24 mouse cellular contexts compared by ENCODE assay signal in genomic region chr3:158038106-158038505, GRCm38 (mm10). TPM values are rescaled to one million over a fixed set of nuclear protein-coding genes. Genes with fewer than 3 reads are reported as not detected.
DNase-seq lines count a peak whose midpoint lies in the region; ATAC-seq and TF ChIP-seq lines count a peak whose summit lies in the region.
"Had no signal": no experiment of that assay in that cellular context is flagged by ENCODE, and none has a peak within 500 bp of the region (broad histone marks: within the 10 kb centered on the region; RNA-seq: fewer than 3 reads in every experiment).

No protein-coding gene starts in this region.

- H3K4me3 ChIP-seq in erythroblast, embryonic 14.5 days (replicated peaks), result peak overlapping the region; percentile 10
- no peak overlapping the region for H3K4me3 ChIP-seq in limb, embryonic 13.5 days
- H3K4me3 ChIP-seq in limb, embryonic 10.5 days, result no peak overlapping the region
- peak overlapping the region; percentile 43; the same call in 1 of the 2 replicates for H3K4me3 ChIP-seq in testis, adult 2 months (ENCODE audit: control insufficient read depth, low read depth, low read length)
- no peak overlapping the region for H3K4me3 ChIP-seq in lung, postnatal 0 days (ENCODE audit: low read depth, low read length)
- H3K4me3 ChIP-seq: embryonic facial prominence, embryonic 12.5 days; intestine, embryonic 15.5 days; limb, embryonic 15.5 days had no signal

- no peak overlapping the region for H3K27ac ChIP-seq in limb, embryonic 13.5 days
- H3K27ac ChIP-seq in limb, embryonic 10.5 days, result no peak overlapping the region
- H3K27ac ChIP-seq in testis, adult 2 months (ENCODE audit: control insufficient read depth, insufficient read depth, low read depth, low read length), result no peak overlapping the region
- H3K27ac ChIP-seq in lung, postnatal 0 days (ENCODE audit: low read length), result no peak overlapping the region
- H3K27ac ChIP-seq: embryonic facial prominence, embryonic 12.5 days; heart, embryonic 10.5 days; hindbrain, embryonic 10.5 days; intestine, embryonic 15.5 days; layer of hippocampus, adult 2 months; limb, embryonic 15.5 days; lung, embryonic 15.5 days had no signal

- no peak for TF ChIP-seq EP300 in lung, postnatal 0 days (IDR thresholded peaks at IDR 0.05)

- H3K9me3 ChIP-seq in erythroblast, embryonic 14.5 days (ENCODE audit: control insufficient read depth, low read length), result no peaks in the 10 kb centered on the region
- H3K9me3 ChIP-seq in limb, embryonic 13.5 days, result no peaks in the 10 kb centered on the region
- H3K9me3 ChIP-seq in limb, embryonic 10.5 days (replicated peaks), result no peaks in the 10 kb centered on the region
- no peaks in the 10 kb centered on the region for H3K9me3 ChIP-seq in lung, postnatal 0 days (ENCODE audit: low read length)
- H3K9me3 ChIP-seq: embryonic facial prominence, embryonic 12.5 days; G1E; heart, embryonic 10.5 days; hindbrain, embryonic 10.5 days; intestine, embryonic 15.5 days; limb, embryonic 15.5 days; lung, embryonic 15.5 days had no signal

- 93% methylated on average over 3 of the region's 3 CpGs for WGBS in limb, embryonic 13.5 days
- 98% methylated on average over 3 of the region's 3 CpGs for WGBS in limb, embryonic 10.5 days
- 78% methylated on average over 3 of the region's 3 CpGs for WGBS in lung, postnatal 0 days

- H3K36me3 ChIP-seq in erythroblast, embryonic 14.5 days (ENCODE audit: control insufficient read depth), result peaks cover 22% of the 10 kb centered on the region
- no peaks in the 10 kb centered on the region; the same call in 1 of the 2 replicates for H3K36me3 ChIP-seq in limb, embryonic 13.5 days
- H3K36me3 ChIP-seq in limb, embryonic 10.5 days, result peaks cover 12% of the 10 kb centered on the region; the same call in 1 of the 2 replicates
- H3K36me3 ChIP-seq in testis, adult 2 months (ENCODE audit: control insufficient read depth, insufficient read depth, low read length), result peaks cover 1% of the 10 kb centered on the region; the same call in 1 of the 2 replicates
- no peaks in the 10 kb centered on the region for H3K36me3 ChIP-seq in lung, postnatal 0 days (ENCODE audit: insufficient read depth, low read length)
- H3K36me3 ChIP-seq: embryonic facial prominence, embryonic 12.5 days; hindbrain, embryonic 10.5 days; intestine, embryonic 15.5 days; limb, embryonic 15.5 days; lung, embryonic 15.5 days had no signal

- no peak for TF ChIP-seq POLR2A in testis, adult 2 months (IDR thresholded peaks at IDR 0.05; ENCODE audit: control insufficient read depth, low read depth, low read length)

- peaks cover 37% of the 10 kb centered on the region for H3K4me1 ChIP-seq in erythroblast, embryonic 14.5 days (ENCODE audit: control insufficient read depth)
- peaks cover 22% of the 10 kb centered on the region for H3K4me1 ChIP-seq in limb, embryonic 13.5 days
- H3K4me1 ChIP-seq in limb, embryonic 10.5 days, result peaks cover 13% of the 10 kb centered on the region
- no peaks in the 10 kb centered on the region for H3K4me1 ChIP-seq in testis, adult 2 months (ENCODE audit: control insufficient read depth, insufficient read depth, low read length)
- H3K4me1 ChIP-seq in lung, postnatal 0 days (ENCODE audit: insufficient read depth, low read depth, low read length), result no peaks in the 10 kb centered on the region; the same call in 1 of the 2 replicates

- no peaks in the 10 kb centered on the region for H3K27me3 ChIP-seq in erythroblast, embryonic 14.5 days (ENCODE audit: control insufficient read depth)
- H3K27me3 ChIP-seq in limb, embryonic 13.5 days, result no peaks in the 10 kb centered on the region
- no peaks in the 10 kb centered on the region for H3K27me3 ChIP-seq in limb, embryonic 10.5 days (ENCODE audit: low read depth, poor library complexity, severe bottlenecking)
- H3K27me3 ChIP-seq in testis, adult 2 months (ENCODE audit: control insufficient read depth, insufficient read depth, low read length), result no peaks in the 10 kb centered on the region
- H3K27me3 ChIP-seq in lung, postnatal 0 days (replicated peaks; ENCODE audit: insufficient read depth, low read length), result no peaks in the 10 kb centered on the region
- H3K27me3 ChIP-seq: embryonic facial prominence, embryonic 12.5 days; intestine, embryonic 15.5 days; limb, embryonic 15.5 days; lung, embryonic 15.5 days had no signal

- no peak for ATAC-seq in erythroblast, adult 5-6 weeks (replicated peaks; ENCODE audit: low FRiP score, poor library complexity, severe bottlenecking)
- no peak for ATAC-seq in limb, embryonic 13.5 days (ENCODE audit: low FRiP score, low read depth)
- ATAC-seq in lung, postnatal 0 days, result no peak
- ATAC-seq: activated CD4-positive, CD25-positive, alpha-beta regulatory T cell, adult 4 months; hindbrain, embryonic 16.5 days; intestine, embryonic 15.5 days had no signal

- no peak for TF ChIP-seq CTCF in testis, adult 2 months (IDR thresholded peaks at IDR 0.05; ENCODE audit: control insufficient read depth, insufficient read depth, insufficient replicate concordance, low read depth, low read length)
- no peak for TF ChIP-seq CTCF in lung, postnatal 0 days (IDR thresholded peaks at IDR 0.05)

- peak overlapping the region; percentile 50; the same call in 1 of the 2 replicates for H3K4me2 ChIP-seq in limb, embryonic 13.5 days (replicated peaks)
- no peak overlapping the region for H3K4me2 ChIP-seq in lung, postnatal 0 days (replicated peaks; ENCODE audit: low read depth, low read length)

- DNase-seq in limb, embryonic 10.5 days (ENCODE audit: low spot score), result no peak
- no peak for DNase-seq in testis, postnatal 10 days (ENCODE audit: low spot score)
- DNase-seq in lung, postnatal 0 days (ENCODE audit: low spot score), result no peak
- no peak for DNase-seq in layer of hippocampus, postnatal 14 days (ENCODE audit: low spot score in 2 of 2)
- DNase-seq: adrenal gland, adult 8-10 months; cerebellum, adult 11-12 months; cerebellum, postnatal 10 days; kidney, adult 8-10 months; kidney, postnatal 25 days; lung, postnatal 4 days had no signal

- H3K9ac ChIP-seq in limb, embryonic 13.5 days, result no peak overlapping the region
- H3K9ac ChIP-seq in lung, postnatal 0 days (replicated peaks; ENCODE audit: low read depth), result no peak overlapping the region
- H3K9ac ChIP-seq: embryonic facial prominence, embryonic 12.5 days; intestine, embryonic 15.5 days; limb, embryonic 15.5 days; lung, embryonic 15.5 days had no signal

RNA-seq across cellular contexts. Expression of gene Lrrc40, which starts 1.6 kb away (rescaled TPM):
- 1.1 and 1.3 TPM in 2 replicates for polyA plus RNA-seq in erythroblast, embryonic 14.5 days (2012)
- 6.3 and 6.9 TPM in 2 replicates for total RNA-seq in erythroblast, adult 5-6 weeks (2015; ENCODE audit: low replicate concordance)
- total RNA-seq in erythroblast, adult 5-6 weeks (2017; ENCODE audit: low replicate concordance), result 13.2 and 18.4 TPM in 2 replicates
- 63.0 TPM in 2 replicates for polyA plus RNA-seq in limb, embryonic 13.5 days (2015; fragmentation: Nextera tagmentation; extraction: Ambion mirVana)
- polyA plus RNA-seq in limb, embryonic 10.5 days (2016; fragmentation: Nextera tagmentation; extraction: Ambion mirVana), result 82.3 and 82.7 TPM in 2 replicates
- 7.0 and 8.7 TPM in 2 replicates for polyA plus RNA-seq in testis, adult 2 months (2012; rRNA removed)
- 15.1 and 16.5 TPM in 2 replicates for polyA plus RNA-seq in lung, postnatal 0 days (2015; fragmentation: Nextera tagmentation; extraction: Ambion mirVana)
- total RNA-seq in layer of hippocampus, postnatal 14 days (2021), result 10 to 100 TPM; 26.2 to 29.1 TPM

RNA-seq across cellular contexts. Expression of gene Srsf11, which starts 1.7 kb away (rescaled TPM):
- polyA plus RNA-seq in erythroblast, embryonic 14.5 days (2012), result 9.6 and 9.7 TPM in 2 replicates
- total RNA-seq in erythroblast, adult 5-6 weeks (2015; ENCODE audit: low replicate concordance), result 129 and 141 TPM in 2 replicates
- total RNA-seq in erythroblast, adult 5-6 weeks (2017; ENCODE audit: low replicate concordance), result 118 and 152 TPM in 2 replicates
- 341 and 348 TPM in 2 replicates for polyA plus RNA-seq in limb, embryonic 13.5 days (2015; fragmentation: Nextera tagmentation; extraction: Ambion mirVana)
- 321 and 333 TPM in 2 replicates for polyA plus RNA-seq in limb, embryonic 10.5 days (2016; fragmentation: Nextera tagmentation; extraction: Ambion mirVana)
- polyA plus RNA-seq in testis, adult 2 months (2012; rRNA removed), result 216 and 254 TPM in 2 replicates
- polyA plus RNA-seq in lung, postnatal 0 days (2015; fragmentation: Nextera tagmentation; extraction: Ambion mirVana), result 190 and 200 TPM in 2 replicates
- 100 to 1,000 TPM; 157 to 191 TPM for total RNA-seq in layer of hippocampus, postnatal 14 days (2021)

Comparison
In these comparisons a context has a peak if more than half of its experiments do, and no peak if none do; other contexts are left out.
1. H3K4me3 ChIP-seq: peak in erythroblast, embryonic 14.5 days (single experiment) and testis, adult 2 months (single experiment); none in limb, embryonic 13.5 days (single experiment), limb, embryonic 10.5 days (single experiment) and lung, postnatal 0 days (single experiment).
2. RNA of gene Srsf11, which starts 1.7 kb away (polyA plus RNA-seq): 341 to 348 TPM in limb, embryonic 13.5 days, 321 to 333 TPM in limb, embryonic 10.5 days, 216 to 254 TPM in testis, adult 2 months and 190 to 200 TPM in lung, postnatal 0 days; 9.6 to 9.7 TPM in erythroblast, embryonic 14.5 days; every median in the first group is over 10 times any median in the second.